Mouse (Mus musculus) midbrain, postnatal 0 days (tissue): ENCODE measurements at regions not wholly inside any gene's neighbourhood (a gene's known extent, or its start where the extent isn't known, plus 50 kb on each side); places are given as distances from the start of the nearest gene placed in this dataset.
A peak's percentile ranks its signal among the peaks of the same experiment; 100 is the strongest.

ENCODE experiments used
- ATAC-seq: fragments of 200-750 bp; cut with Nextera tagmentation; 2 replicates; pipeline ENCODE4 v1.8.0; 2017; ENCODE audit warnings: moderate number of reproducible peaks, mild to moderate bottlenecking, moderate TSS enrichment, moderate library complexity; ENCODE audit not compliant: low FRiP score
- DNase-seq: peaks from one replicate; pipeline ENCODE4 v3.0.0-alpha.2; 2015; ENCODE audit warnings: low spot score
- H3K27ac ChIP-seq: fragments of 300-500 bp; sonication (generic); 2 replicates; pipeline ENCODE4 v1.5.1; 2014; ENCODE audit warnings: low read depth, mild to moderate bottlenecking, low read length, mixed read lengths
- H3K27me3 ChIP-seq: fragments of 300-500 bp; sonication (generic); 2 replicates; pipeline ENCODE4 v1.6.1; 2014; ENCODE audit warnings: low read length, control low read depth, mixed read lengths; ENCODE audit not compliant: insufficient read depth
- H3K36me3 ChIP-seq: fragments of 300-500 bp; sonication (generic); 2 replicates; pipeline ENCODE4 v1.6.1; 2014; ENCODE audit warnings: low read length, control low read depth, mixed read lengths; ENCODE audit not compliant: insufficient read depth
- H3K4me1 ChIP-seq: fragments of 300-500 bp; sonication (generic); 2 replicates; pipeline ENCODE4 v1.6.1; 2014; ENCODE audit warnings: mild to moderate bottlenecking, control low read depth, antibody characterized with exemption, low read length, mixed read lengths; ENCODE audit not compliant: insufficient read depth
- H3K4me2 ChIP-seq: fragments of 300-500 bp; sonication (generic); 2 replicates; pipeline ENCODE4 v1.6.1; 2014; ENCODE audit warnings: low read depth, mild to moderate bottlenecking, low read length, mixed read lengths; ENCODE audit not compliant: poor library complexity, severe bottlenecking
- H3K4me3 ChIP-seq: fragments of 300-500 bp; sonication (generic); 2 replicates; pipeline ENCODE4 v1.5.1; 2014; ENCODE audit warnings: low read depth, mild to moderate bottlenecking, low read length, moderate library complexity
- H3K9ac ChIP-seq: fragments of 300-500 bp; sonication (generic); replicated peaks from 2 replicates; pipeline ENCODE4 v1.6.1; 2014; ENCODE audit warnings: mild to moderate bottlenecking, low read length, moderate library complexity, mixed read lengths; ENCODE audit not compliant: poor library complexity, severe bottlenecking
- H3K9me3 ChIP-seq: fragments of 300-500 bp; sonication (generic); 2 replicates; pipeline ENCODE4 v1.6.1; 2016; ENCODE audit warnings: low read length, control low read depth
- CTCF ChIP-seq: IDR thresholded peaks from 2 replicates; pipeline ENCODE4 v1.5.1; 2016; ENCODE audit warnings: antibody characterized with exemption, mild to moderate bottlenecking
- WGBS: fragments of 180-500 bp; shearing (Covaris S2); extraction: QIAGEN DNeasy Blood & Tissue Kit; methylation state at CpG from one replicate; pipeline ENCODE4 v1.1.7; 2014; 5-methylcytosine and 5-hydroxymethylcytosine counted together

- 79% methylated on average over 3 of the region's 3 CpGs for WGBS
- no peak for TF ChIP-seq CTCF
- H3K4me2 ChIP-seq: no peak overlapping the region
- H3K27me3 ChIP-seq: no peaks in the 10 kb centered on the region
- no peak for DNase-seq
- H3K36me3 ChIP-seq: no peaks in the 10 kb centered on the region
- H3K4me3 ChIP-seq: no peak overlapping the region
- no peaks in the 10 kb centered on the region for H3K4me1 ChIP-seq
- H3K27ac ChIP-seq: no peak overlapping the region
- H3K9ac ChIP-seq: no peak overlapping the region
- ATAC-seq: no peak
- H3K9me3 ChIP-seq: no peaks in the 10 kb centered on the region
Measured at GRCm38 (mm10) chr15:91916946-91917345, 78.9 kb downstream of the Smgc start.

GRCm38 (mm10) chr15:91917877-91918276 lies 79.8 kb downstream of the Smgc start:
- Histone ChIP-seq H3K4me1 (no peaks in the 10 kb centered on the region), H3K9ac (no peak overlapping the region), H3K9me3 (no peaks in the 10 kb centered on the region), H3K27me3 (no peaks in the 10 kb centered on the region), H3K36me3 (no peaks in the 10 kb centered on the region), H3K4me2 (no peak overlapping the region), H3K27ac (no peak overlapping the region), H3K4me3 (no peak overlapping the region)
- 59% methylated on average over 4 of the region's 4 CpGs for WGBS
- DNase-seq (peak; percentile 41), ATAC-seq (no peak)
- no peak for TF ChIP-seq CTCF

- ATAC-seq (no peak), DNase-seq (peak; percentile 52)
- H3K4me2 ChIP-seq: no peak overlapping the region
- H3K4me3 ChIP-seq: no peak overlapping the region
- H3K27ac ChIP-seq: no peak overlapping the region
- no peaks in the 10 kb centered on the region for H3K36me3 ChIP-seq
- no peaks in the 10 kb centered on the region for H3K4me1 ChIP-seq
- H3K9ac ChIP-seq: no peak overlapping the region
- no peaks in the 10 kb centered on the region for H3K27me3 ChIP-seq
- H3K9me3 ChIP-seq: no peaks in the 10 kb centered on the region
- 72% methylated on average over 4 of the region's 4 CpGs for WGBS
- peak; percentile 66 for TF ChIP-seq CTCF
Measured at GRCm38 (mm10) chr15:91924542-91924941, 86.5 kb downstream of the Smgc start.

- Histone ChIP-seq H3K4me1 (no peaks in the 10 kb centered on the region), H3K27ac (no peak overlapping the region), H3K4me3 (no peak overlapping the region), H3K9ac (no peak overlapping the region), H3K9me3 (no peaks in the 10 kb centered on the region), H3K4me2 (no peak overlapping the region), H3K36me3 (no peaks in the 10 kb centered on the region), H3K27me3 (no peaks in the 10 kb centered on the region)
- no peak for ATAC-seq
- TF ChIP-seq CTCF: peak; percentile 64
- DNase-seq: peak; percentile 21
- 10% methylated on average over 3 of the region's 3 CpGs for WGBS
Measured at GRCm38 (mm10) chr15:91927492-91927891, 89.4 kb downstream of the Smgc start.

GRCm38 (mm10) chr15:91928511-91928910 lies 90.4 kb downstream of the Smgc start:
- Histone ChIP-seq H3K4me3 (no peak overlapping the region), H3K9ac (no peak overlapping the region), H3K36me3 (no peaks in the 10 kb centered on the region), H3K4me2 (no peak overlapping the region), H3K9me3 (no peaks in the 10 kb centered on the region), H3K27ac (no peak overlapping the region), H3K27me3 (no peaks in the 10 kb centered on the region), H3K4me1 (no peaks in the 10 kb centered on the region)
- ATAC-seq (no peak), DNase-seq (peak; percentile 68)
- WGBS: 51% methylated on average over 7 of the region's 7 CpGs
- TF ChIP-seq CTCF: no peak

GRCm38 (mm10) chr15:91957273-91957672 lies 93.7 kb upstream of the Cntn1 start:
- no peak overlapping the region for H3K9ac ChIP-seq
- H3K4me2 ChIP-seq: no peak overlapping the region
- H3K9me3 ChIP-seq: no peaks in the 10 kb centered on the region
- no peaks in the 10 kb centered on the region for H3K36me3 ChIP-seq
- no peak overlapping the region for H3K4me3 ChIP-seq
- no peaks in the 10 kb centered on the region for H3K4me1 ChIP-seq
- DNase-seq (no peak), ATAC-seq (no peak)
- WGBS: 80% methylated on average over 2 of the region's 2 CpGs
- H3K27me3 ChIP-seq: no peaks in the 10 kb centered on the region
- no peak overlapping the region for H3K27ac ChIP-seq
- TF ChIP-seq CTCF: no peak

- Histone ChIP-seq H3K4me2 (no peak overlapping the region), H3K27me3 (no peaks in the 10 kb centered on the region), H3K9me3 (no peaks in the 10 kb centered on the region), H3K4me1 (no peaks in the 10 kb centered on the region), H3K27ac (no peak overlapping the region), H3K4me3 (no peak overlapping the region), H3K36me3 (no peaks in the 10 kb centered on the region), H3K9ac (no peak overlapping the region)
- TF ChIP-seq CTCF: no peak
- ATAC-seq (no peak), DNase-seq (peak; percentile 51)
- 73% methylated on average over 10 of the region's 10 CpGs for WGBS
Measured at GRCm38 (mm10) chr15:91965172-91965571, 85.8 kb upstream of the Cntn1 start.
